Mouse (Mus musculus) lung, adult 2 months (tissue): ENCODE data around the gene Gstcd.

Experiments
- CTCF ChIP-seq: fragments of 200-500 bp; IDR thresholded peaks from 2 replicates; pipeline ENCODE4 v1.5.1; 2011; ENCODE audit warnings: mild to moderate bottlenecking, low read length, control low read depth; ENCODE audit not compliant: insufficient read depth
- POLR2A ChIP-seq: fragments of 200-500 bp; IDR thresholded peaks from 2 replicates; pipeline ENCODE4 v1.6.1; 2011; ENCODE audit warnings: low read depth, mild to moderate bottlenecking, control low read depth, low read length, borderline replicate concordance; ENCODE audit errors: extremely low read depth

DNA sequence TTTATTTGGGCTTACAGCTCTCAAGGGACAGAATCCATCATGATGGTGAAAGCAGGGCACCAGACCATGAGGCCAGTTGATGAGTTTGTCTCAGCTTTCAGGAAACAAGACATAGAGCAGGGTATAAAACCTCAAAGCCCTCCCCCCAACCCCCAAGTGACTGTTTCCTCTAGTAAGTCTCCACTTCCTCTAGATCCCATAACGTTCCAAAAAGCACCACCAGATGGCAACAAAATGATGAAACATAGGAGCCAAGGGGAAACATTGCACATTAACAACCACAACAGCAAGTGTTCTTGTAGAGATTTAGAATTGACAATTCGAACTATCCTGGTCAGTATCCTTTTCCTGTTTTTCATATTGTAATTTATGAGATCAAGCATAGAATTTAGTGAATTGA, 19.9 kb upstream of the Gstcd start:
- no peak for TF ChIP-seq POLR2A
- TF ChIP-seq CTCF, result no peak
